Mouse (Mus musculus): ENCODE data around the gene Hmcn2.

Hmcn2 gene

DNA sequence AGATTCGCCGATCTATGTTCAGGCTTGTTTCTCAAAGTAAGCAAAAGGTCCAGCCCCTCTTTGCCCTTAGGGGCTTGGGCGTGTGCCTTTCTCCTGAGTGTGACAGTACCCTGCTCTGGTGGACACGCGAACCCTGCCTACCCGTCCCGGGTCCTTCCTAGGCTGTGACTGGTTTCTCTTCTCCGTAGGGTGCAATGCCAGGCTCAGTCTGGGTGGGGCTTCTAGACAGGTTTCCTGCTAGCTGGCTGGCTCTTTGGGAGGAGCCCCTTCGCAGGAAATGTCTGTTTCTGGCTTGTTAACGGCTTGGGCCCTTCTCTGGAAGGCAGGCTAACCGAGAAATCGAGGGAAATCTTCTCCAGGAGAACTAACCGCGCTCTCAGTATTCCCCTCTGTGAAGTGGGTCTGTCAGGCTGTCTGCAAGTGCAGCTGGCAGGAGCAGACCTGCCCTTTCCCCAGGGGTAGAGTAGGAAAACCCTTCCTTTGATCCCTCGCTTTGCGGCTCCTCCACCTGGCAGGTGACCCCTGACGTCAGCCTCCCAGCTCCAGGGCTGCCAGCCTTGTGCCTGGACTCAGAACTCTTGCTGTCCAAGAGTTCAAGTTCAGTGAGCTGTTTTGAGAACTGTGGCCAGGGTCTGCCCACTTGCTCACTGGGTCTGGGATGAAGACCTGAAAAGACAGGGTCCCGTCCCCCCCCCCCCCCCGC lies 156.6 kb downstream of the Hmcn2 start:
- ChIA-PET CTCF (interaction anchor here (0.6 to 4.3 kb wide), 18 partner anchors 8 to 447 kb away, joined by 3 to 50 read pairs (median 4); no protein-coding TSS in a partner anchor), POLR2A (interaction anchor here (0.5 to 13.8 kb wide), 54 partner anchors 7 to 1419 kb away, joined by 3 to 294 read pairs (median 5); partner anchors contain the start of genes Exosc2 (in 2 of the 4), Abl1 (in 1 of the 4) and Fnbp1 (in 1 of the 4))

DNA sequence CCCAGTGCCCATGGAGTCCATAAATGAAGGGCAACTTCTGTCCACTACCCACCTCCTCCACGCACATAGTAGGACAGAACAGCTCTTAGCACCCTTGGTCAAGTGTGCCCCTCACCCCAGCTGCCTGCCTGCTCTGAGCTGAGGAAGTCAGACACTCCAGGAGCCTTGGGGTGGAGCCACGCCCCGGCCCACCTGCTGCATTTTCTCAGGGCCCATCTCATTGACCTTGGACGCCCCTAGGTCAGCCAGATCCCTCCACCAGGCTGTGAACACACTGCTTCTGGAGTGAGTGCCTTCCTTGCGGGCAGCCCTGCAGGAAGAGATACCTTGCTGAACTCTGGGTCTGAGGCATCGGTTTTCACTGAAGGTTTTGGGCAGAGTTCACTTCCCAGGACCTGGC lies 157.4 kb downstream of the Hmcn2 start:
- ChIA-PET POLR2A (interaction anchor here (0.5 to 13.8 kb wide), 55 partner anchors 8 to 1420 kb away, joined by 3 to 294 read pairs (median 4); partner anchors contain the start of genes Exosc2 (in 3 of the 4) and Abl1 (in 2 of the 4)), CTCF (interaction anchor here (0.6 to 4.3 kb wide), 36 partner anchors 8 to 194 kb away, joined by 3 to 50 read pairs (median 4); partner anchors contain the start of gene Fubp3 (in 1 of the 4))

DNA sequence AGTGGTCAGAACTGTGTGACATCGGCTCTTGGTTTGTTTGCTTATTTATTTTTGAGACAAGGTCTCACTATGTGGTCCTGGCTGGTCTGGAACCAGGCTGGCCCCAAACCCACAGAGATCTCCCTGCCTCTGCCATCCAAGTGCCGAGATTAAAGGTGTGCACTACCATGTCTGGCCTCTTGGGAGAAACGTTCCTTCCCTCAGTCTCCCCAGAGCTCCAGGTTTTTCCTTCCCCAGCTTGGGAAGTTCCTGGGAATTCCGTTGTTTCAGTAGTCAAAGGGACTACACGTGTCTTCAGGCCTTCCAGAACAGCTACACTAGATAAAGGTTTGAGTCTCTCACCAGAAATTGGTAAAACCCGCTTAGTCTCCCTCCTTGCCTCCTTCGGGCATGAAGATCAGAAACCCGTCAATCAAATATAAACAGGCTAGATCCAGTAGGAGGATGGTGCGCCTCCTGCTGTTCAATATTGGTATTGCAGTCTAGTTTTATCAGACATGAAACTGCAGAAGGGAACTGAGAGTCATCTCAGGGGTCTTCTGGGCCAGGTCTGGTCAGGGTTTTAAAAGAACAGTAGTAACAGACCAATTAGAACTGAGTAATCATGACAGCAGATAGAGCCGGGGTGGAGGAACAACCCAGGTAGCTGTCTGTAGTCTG lies 158.3 kb downstream of the Hmcn2 start:
- ChIA-PET CTCF (interaction anchor here (0.5 to 4.3 kb wide), 52 partner anchors 8 to 478 kb away, joined by 3 to 50 read pairs (median 4); partner anchors contain the start of gene Fubp3 (in 1 of the 4)), POLR2A (interaction anchor here (0.6 to 13.8 kb wide), 45 partner anchors 9 to 298 kb away, joined by 3 to 294 read pairs (median 5); partner anchors contain the start of genes Abl1 (in 2 of the 4) and Exosc2 (in 2 of the 4))

DNA sequence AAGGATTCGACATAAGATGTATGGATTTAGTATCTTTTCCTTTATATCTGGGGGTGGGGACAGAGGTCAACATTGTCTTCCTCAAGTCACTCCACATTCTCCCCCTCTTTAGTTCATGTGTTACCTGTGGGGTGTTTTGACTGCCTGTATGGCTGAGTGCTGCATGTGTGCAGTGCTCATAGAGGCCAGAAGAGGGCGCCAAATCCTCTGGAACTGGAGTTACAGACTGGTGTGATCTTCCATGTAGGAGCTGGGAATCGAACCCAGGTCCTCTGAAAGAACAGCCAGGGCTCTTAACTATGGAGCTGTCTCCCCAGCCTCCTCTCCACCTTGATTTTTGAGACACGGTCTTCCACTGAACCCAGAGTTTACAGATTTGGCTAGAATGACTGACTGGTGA lies 159.7 kb downstream of the Hmcn2 start:
- CTCF ChIA-PET, result interaction anchor here (0.5 to 4.3 kb wide), 31 partner anchors 9 to 1667 kb away, joined by 3 to 50 read pairs (median 4); no protein-coding TSS in a partner anchor

DNA sequence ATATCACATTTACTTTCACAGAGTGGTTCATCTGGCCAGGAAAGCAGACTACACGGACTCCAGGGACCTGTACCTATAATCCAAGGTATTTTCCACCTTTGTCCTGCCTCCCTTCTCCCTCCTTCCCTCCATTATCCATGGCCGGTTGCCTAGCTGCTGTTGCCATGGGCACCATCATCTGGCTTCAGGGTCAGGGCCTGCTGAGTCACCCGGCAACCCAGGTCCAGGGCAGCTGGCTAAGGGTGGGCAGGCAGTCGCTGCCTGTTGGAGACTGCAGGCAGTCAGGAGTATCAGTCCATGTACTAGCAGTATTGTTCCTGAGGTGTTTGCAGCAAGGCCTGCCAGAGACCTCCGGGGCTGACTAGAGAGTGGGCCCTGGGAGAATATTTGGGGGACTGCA lies 160.5 kb downstream of the Hmcn2 start:
- ChIA-PET POLR2A (interaction anchor here (0.6 to 13.8 kb wide), 22 partner anchors 10 to 310 kb away, joined by 3 to 294 read pairs (median 4); partner anchors contain the start of genes Abl1 (in 1 of the 4), Exosc2 (in 1 of the 4) and Fubp3 (in 1 of the 4)), CTCF (interaction anchor here (0.6 to 4.3 kb wide), 27 partner anchors 8 to 397 kb away, joined by 3 to 50 read pairs (median 4); no protein-coding TSS in a partner anchor)

More for the DNA sequence above, 159.7 kb downstream of the Hmcn2 start:
- POLR2A ChIA-PET, result interaction anchor here in 3 of 4 experiments (0.6 to 13.8 kb wide), 24 partner anchors 8 to 341 kb away, joined by 3 to 294 read pairs (median 4); partner anchors contain the start of genes Abl1 (in 2 of the 3), Exosc2 (in 1 of the 3) and Fubp3 (in 1 of the 3)

DNA sequence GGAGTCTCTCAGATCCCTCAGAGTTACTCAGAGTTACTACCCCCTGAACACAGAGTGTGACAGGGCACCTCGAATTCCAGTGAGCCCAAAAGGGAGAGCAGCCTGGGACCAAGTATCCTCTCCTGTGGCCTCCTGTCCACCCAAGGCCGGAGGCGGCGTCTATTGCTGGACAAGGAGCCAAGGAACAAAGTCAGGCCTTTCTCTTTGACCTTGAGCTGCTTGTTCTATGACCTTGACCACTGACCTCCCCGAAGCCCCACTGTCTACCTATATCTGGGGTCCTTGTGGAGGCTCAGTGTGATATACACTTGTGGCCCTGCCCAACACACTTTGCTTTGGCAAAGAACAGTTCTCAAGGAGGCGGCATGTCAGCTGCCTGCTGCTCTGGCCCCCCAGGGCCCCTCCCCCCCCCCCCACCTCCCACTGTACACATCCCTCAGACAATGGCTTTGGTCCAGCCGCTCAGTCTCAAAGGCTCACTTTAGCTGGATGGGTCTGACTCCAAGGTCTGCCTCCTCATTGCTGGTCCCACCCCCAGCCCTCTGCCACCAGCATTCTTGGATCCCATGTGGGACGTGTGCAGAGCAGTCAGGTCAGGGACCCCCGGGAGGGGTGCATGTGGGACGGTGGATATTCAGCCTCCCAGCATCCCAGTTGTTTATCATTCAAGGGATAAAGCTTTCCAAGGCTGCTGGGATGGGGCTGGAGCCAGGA lies 162.0 kb downstream of the Hmcn2 start:
- ChIA-PET CTCF (interaction anchor here in 3 of 4 experiments (0.6 to 2.3 kb wide), 8 partner anchors 12 to 478 kb away, joined by 3 to 8 read pairs (median 4); no protein-coding TSS in a partner anchor), POLR2A (interaction anchor here in 3 of 4 experiments (0.5 to 13.8 kb wide), 13 partner anchors 8 to 258 kb away, joined by 3 to 294 read pairs (median 4); no protein-coding TSS in a partner anchor)

DNA sequence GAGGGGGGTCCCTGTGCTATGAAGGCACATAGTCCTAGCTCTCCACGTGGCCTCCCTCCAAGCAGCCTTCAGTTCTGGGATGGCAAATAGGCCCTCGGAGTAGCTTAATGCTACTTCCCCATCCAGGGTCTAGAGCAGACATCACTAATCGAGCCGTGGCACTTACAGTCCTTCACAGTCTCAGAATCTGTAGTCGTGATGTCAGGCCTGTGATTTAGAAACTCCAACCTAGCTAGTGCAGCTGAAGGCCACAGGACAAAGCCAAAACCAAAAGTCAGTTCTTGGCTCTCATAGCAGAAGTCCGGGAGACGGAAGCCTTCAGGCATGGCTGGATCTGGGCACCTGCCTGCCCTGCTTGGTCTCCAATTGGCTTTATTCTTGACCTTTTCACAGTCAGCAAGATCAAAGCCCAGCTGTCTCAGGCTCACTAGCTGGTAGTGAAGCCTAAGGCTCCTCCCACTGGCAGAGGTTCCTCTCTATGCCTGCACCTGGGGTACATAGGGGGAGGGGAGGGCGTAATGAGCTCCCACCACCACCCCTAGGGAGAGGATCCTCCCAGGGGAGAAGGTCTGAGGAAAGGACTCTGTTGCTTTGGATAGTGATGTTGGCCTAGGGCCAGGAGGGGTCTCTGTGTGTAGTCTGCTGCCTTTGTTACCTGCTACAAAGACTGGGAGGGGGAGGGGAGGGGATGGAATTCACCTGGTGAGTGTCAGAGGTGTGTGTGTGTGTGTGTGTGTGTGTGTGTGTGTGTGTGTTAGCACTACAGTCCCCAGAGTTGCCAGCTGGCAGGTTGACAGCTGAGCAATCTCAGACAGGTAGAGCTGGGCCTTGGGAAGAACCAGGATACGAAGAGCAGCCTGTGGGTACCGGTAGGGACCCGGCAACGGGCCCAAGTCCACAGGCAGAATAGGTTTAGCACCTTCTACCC lies 163.3 kb downstream of the Hmcn2 start:
- POLR2A ChIA-PET, result interaction anchor here (0.6 to 13.8 kb wide), 15 partner anchors 8 to 275 kb away, joined by 3 to 294 read pairs (median 4); partner anchors contain the start of genes Abl1 (in 1 of the 4) and Ass1 (in 1 of the 4)
- CTCF ChIA-PET, result interaction anchor here (0.5 to 2.3 kb wide), 7 partner anchors 17 to 95 kb away, joined by 3 to 7 read pairs (median 4); no protein-coding TSS in a partner anchor

DNA sequence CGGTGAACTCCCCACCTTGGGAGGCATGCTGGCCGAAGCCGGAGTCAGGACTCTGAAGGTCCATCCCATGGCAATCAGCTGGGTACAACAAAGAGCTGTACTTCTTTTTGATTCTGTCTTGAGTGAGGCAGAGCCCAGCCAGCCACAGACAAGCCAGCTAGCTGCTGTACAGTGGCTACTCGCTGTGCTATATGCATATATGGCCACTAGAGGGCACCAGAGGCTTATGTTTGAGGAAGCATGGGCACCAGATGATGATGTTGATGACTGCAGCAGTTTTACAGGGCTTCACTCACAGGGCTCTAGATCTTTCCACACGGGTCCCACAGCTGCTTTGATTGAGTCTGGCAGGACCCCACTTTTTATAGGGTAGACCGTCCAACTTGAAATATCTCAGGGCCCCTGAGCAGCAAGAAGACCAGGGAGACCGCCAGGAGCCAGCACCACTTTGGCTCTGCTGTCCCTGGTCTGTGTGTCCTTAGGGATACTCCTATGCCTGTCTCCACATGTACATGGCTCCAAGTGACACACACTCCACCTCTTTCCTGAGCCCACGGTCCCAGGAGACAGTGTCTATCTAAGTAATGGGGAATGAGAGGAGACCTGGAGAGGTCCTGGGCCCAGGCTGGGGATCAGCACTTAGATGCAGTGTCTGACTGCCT lies 168.8 kb downstream of the Hmcn2 start:
- POLR2A ChIA-PET, result interaction anchor here in 3 of 4 experiments (0.5 to 6.5 kb wide), 27 partner anchors 8 to 375 kb away, joined by 3 to 37 read pairs (median 3); partner anchors contain the start of genes Abl1 (in 1 of the 3), Ass1 (in 1 of the 3) and Exosc2 (in 1 of the 3)
- CTCF ChIA-PET, result interaction anchor here (0.5 to 5.1 kb wide), 45 partner anchors 8 to 895 kb away, joined by 3 to 33 read pairs (median 4); partner anchors contain the start of genes Ass1 (in 1 of the 4), Exosc2 (in 1 of the 4) and Fubp3 (in 1 of the 4)

DNA sequence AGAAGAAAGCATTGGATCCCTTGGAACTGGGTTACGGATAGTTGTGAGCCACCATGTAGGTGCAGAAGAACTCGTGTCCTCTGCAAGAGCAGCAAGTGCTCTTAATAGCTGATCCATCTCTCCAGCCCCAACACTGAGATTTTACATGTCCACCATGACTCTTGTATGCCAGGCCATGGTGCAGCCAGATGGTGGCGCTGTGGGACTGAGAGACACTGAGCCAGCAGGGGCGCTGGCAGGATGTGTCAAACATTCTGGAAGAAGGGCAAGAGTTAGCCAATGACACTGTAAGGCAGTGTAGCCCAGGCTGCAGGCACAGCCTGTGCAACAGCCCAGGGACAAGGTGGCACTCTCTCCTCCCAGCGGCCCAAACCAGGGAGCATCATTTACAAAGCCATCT lies 170.0 kb downstream of the Hmcn2 start:
- POLR2A ChIA-PET, result interaction anchor here in 2 of 4 experiments (0.5 to 6.5 kb wide), 8 partner anchors 9 to 170 kb away, joined by 3 to 37 read pairs (median 3); partner anchors contain the start of gene Ass1 (in 2 of the 2)
- CTCF ChIA-PET, result interaction anchor here (0.5 to 5.1 kb wide), 21 partner anchors 11 to 646 kb away, joined by 3 to 33 read pairs (median 4); no protein-coding TSS in a partner anchor

DNA sequence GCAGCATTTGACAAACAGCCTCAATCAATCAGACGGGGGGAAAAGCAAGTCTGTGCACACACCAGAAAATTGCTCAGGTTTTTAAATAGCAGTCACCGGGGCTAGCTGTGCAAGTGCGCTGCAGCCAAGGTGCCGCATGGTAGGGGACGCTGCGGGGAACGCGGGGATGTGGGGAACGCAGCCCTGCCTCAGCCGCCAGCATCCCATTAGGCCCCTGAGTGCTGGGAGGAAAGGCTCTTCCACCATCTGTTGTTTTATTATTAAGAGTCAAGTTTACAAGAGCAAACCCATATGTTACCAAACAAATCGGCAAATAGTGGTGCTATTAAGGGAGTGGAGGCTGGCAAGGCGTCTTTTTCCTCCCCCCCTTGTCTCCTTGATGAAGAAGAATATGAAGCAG lies 175.0 kb downstream of the Hmcn2 start:
- POLR2A ChIA-PET, result interaction anchor here in 3 of 4 experiments (0.7 to 8.3 kb wide), 6 partner anchors 9 to 63 kb away, joined by 3 to 86 read pairs (median 4); no protein-coding TSS in a partner anchor

DNA sequence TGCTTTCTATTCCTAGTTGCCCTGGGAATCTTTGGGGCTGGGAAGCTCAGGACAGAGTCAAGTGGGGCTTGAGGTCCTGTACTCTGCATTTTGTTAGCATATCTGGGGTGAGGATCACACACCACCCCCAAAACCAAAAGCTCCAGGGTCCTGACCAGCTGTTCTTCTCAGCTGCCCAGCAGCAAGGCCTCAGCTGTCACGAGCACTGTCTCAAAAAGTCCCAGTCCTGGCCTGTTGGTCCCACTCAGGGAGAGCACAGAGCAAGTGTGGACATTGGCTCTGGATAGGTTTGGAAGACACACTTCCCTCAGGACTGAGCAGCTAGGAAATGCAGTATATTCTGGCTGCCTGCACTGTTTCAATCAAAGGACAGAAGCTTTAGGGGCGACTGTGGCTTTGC lies 176.3 kb downstream of the Hmcn2 start:
- POLR2A ChIA-PET, result interaction anchor here in 3 of 4 experiments (0.5 to 8.3 kb wide), 11 partner anchors 8 to 702 kb away, joined by 3 to 86 read pairs (median 4); no protein-coding TSS in a partner anchor
- CTCF ChIA-PET, result interaction anchor here (0.5 to 1.4 kb wide), 12 partner anchors 8 to 414 kb away, joined by 3 to 5 read pairs (median 4); no protein-coding TSS in a partner anchor

More for the DNA sequence above, 175.0 kb downstream of the Hmcn2 start:
- CTCF ChIA-PET, result interaction anchor here in 3 of 4 experiments (0.6 to 1.7 kb wide), 3 partner anchors 17 to 334 kb away, joined by 5 to 8 read pairs (median 5); no protein-coding TSS in a partner anchor

DNA sequence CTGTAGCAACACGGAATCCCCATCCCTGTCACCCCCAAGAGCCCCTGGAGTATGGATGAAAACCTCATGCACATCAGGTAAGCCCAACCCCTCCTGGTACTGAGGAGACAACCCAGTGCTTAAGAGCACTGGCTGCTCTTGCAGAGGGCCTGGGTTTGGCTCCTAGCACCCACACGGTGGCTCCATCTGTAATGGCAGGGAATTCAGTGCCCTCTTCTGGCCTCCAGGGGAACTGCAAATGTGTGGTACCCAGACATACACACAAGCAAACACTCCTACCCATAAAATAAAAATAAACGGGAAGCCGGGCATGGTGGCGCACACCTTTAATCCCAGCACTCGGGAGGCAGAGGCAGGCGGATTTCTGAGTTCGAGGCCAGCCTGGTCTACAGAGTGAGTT lies 178.1 kb downstream of the Hmcn2 start:
- ChIA-PET CTCF (interaction anchor here in 3 of 4 experiments (0.6 to 2.0 kb wide), 7 partner anchors 8 to 60 kb away, joined by 3 to 8 read pairs (median 4); no protein-coding TSS in a partner anchor), POLR2A (interaction anchor here in 3 of 4 experiments (0.5 to 8.3 kb wide), 14 partner anchors 9 to 306 kb away, joined by 3 to 86 read pairs (median 4); partner anchors contain the start of gene Fubp3 (in 1 of the 3))

DNA sequence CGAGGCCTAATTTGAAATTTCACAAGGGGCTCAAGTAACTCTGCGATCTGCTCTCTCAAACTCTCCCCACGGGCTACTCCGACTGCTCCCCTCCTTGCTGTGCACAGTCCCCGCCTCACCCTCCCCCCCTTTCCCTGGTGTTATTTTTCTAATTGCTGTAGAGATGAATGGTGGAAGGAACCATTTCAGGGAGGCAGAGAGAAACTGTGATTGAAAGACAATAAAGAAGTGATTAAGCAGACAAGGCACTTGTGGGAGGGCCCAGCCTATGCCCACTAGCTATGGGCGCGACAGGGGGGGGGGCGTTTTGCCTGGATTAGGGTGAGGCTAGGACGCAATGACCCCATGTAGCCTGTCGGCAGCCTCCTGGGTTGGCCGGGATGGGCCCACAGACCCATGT lies 179.0 kb downstream of the Hmcn2 start:
- CTCF ChIA-PET, result interaction anchor here in 3 of 4 experiments (0.6 to 2.0 kb wide), 6 partner anchors 9 to 111 kb away, joined by 3 to 8 read pairs (median 4); no protein-coding TSS in a partner anchor
- POLR2A ChIA-PET, result interaction anchor here in 3 of 4 experiments (0.6 to 8.3 kb wide), 8 partner anchors 8 to 526 kb away, joined by 3 to 86 read pairs (median 4); no protein-coding TSS in a partner anchor

DNA sequence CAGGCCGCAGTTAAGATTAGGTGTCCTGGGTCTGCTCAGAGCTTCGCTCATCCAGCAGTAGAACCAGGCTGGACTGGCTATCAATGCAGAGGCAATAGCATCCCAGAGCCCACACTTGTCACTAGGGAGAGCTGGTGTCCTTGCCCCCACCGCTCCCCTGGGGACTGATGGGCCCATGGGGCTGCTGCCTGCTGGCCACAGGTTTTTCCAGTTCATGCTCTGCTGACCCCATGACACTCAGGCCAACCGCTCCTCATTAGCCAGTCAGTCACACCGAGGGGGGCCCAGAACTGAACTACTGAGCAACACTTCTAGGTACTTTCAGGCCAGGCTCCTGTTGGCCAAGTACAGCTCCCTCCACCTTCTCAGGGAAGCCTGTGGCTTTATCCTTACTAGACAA lies 180.1 kb downstream of the Hmcn2 start:
- POLR2A ChIA-PET, result interaction anchor here (0.5 to 8.3 kb wide), 10 partner anchors 7 to 808 kb away, joined by 3 to 86 read pairs (median 4); no protein-coding TSS in a partner anchor
- CTCF ChIA-PET, result interaction anchor here in 1 of 4 experiments (0.5 kb wide), 1 partner anchor 39 kb away, joined by 8 read pairs; no protein-coding TSS in a partner anchor

DNA sequence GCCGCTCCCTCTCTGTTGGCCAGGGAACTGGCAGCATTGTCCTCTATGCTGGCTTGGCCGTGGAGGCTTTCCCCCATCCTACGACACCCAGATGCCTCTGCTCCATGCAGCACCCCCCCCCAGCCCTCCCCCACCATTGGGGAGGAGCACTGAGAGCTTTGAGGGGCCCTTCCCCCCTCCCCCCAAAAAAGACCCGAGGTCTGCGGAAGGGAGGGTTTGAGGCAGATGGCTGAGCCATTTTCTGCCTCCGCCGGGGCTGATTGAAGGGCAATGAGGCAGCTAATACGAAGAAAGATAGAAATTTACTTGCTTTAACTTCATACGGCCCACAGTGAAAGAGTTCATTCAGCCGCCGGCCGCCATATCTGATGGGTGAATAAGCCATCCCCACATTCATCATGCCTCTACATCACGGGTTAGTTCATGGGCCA lies 180.8 kb downstream of the Hmcn2 start:
- CTCF ChIA-PET, result interaction anchor here in 1 of 4 experiments (0.7 kb wide), 1 partner anchor 65 kb away, joined by 3 read pairs; no protein-coding TSS in a partner anchor
- POLR2A ChIA-PET, result interaction anchor here in 2 of 4 experiments (0.9 to 1.6 kb wide), 5 partner anchors 10 to 26 kb away, joined by 3 to 8 read pairs (median 3); no protein-coding TSS in a partner anchor
